Comparison of ENCODE assay signal across 23 mouse cellular contexts in genomic region chr10:127017071-127017470, GRCm38 (mm10). TPM values are rescaled to one million over a fixed set of nuclear protein-coding genes. Genes with fewer than 3 reads are reported as not detected.
DNase-seq lines count a peak whose midpoint lies in the region; ATAC-seq and TF ChIP-seq lines count a peak whose summit lies in the region.
"Had no signal": no experiment of that assay in that cellular context is flagged by ENCODE, and none has a peak within 500 bp of the region (broad histone marks: within the 10 kb centered on the region; RNA-seq: fewer than 3 reads in every experiment).

No protein-coding gene starts in this region.

- H3K4me3 ChIP-seq in hindbrain, embryonic 12.5 days, result no peak overlapping the region
- H3K4me3 ChIP-seq in hindbrain, embryonic 10.5 days, result no peak overlapping the region
- no peak overlapping the region for H3K4me3 ChIP-seq in limb, embryonic 14.5 days (replicated peaks; ENCODE audit: low read length)
- H3K4me3 ChIP-seq: embryonic facial prominence, embryonic 15.5 days; hindbrain, embryonic 13.5 days; intestine, embryonic 15.5 days had no signal

- no peaks in the 10 kb centered on the region for H3K4me1 ChIP-seq in hindbrain, embryonic 12.5 days
- peaks cover 6% of the 10 kb centered on the region; the same call in 1 of the 2 replicates for H3K4me1 ChIP-seq in hindbrain, embryonic 10.5 days (replicated peaks)
- peaks cover 9% of the 10 kb centered on the region for H3K4me1 ChIP-seq in limb, embryonic 14.5 days (ENCODE audit: control insufficient read depth, insufficient read depth, low read length)
- H3K4me1 ChIP-seq: hindbrain, embryonic 13.5 days; intestine, embryonic 15.5 days had no signal

- TF ChIP-seq POLR2A in limb, embryonic 14.5 days (IDR thresholded peaks at IDR 0.05; ENCODE audit: borderline replicate concordance, extremely low read depth, insufficient read depth, insufficient read length), result no peak

- H3K4me2 ChIP-seq in hindbrain, embryonic 12.5 days (replicated peaks), result no peak overlapping the region
- no peak overlapping the region for H3K4me2 ChIP-seq in limb, embryonic 14.5 days (replicated peaks; ENCODE audit: low read depth, low read length, severe bottlenecking)
- H3K4me2 ChIP-seq: embryonic facial prominence, embryonic 15.5 days; heart, embryonic 11.5 days; hindbrain, embryonic 13.5 days; intestine, embryonic 15.5 days had no signal

- H3K9ac ChIP-seq in hindbrain, embryonic 12.5 days, result peak overlapping the region; percentile 18; the same call in 1 of the 2 replicates
- H3K9ac ChIP-seq in limb, embryonic 14.5 days (ENCODE audit: low read depth, low read length, severe bottlenecking), result no peak overlapping the region
- H3K9ac ChIP-seq: embryonic facial prominence, embryonic 15.5 days; forebrain, postnatal 0 days; hindbrain, embryonic 13.5 days; intestine, embryonic 15.5 days had no signal

- 20% methylated on average over 2 of the region's 2 CpGs for WGBS in hindbrain, embryonic 12.5 days
- WGBS in hindbrain, embryonic 10.5 days, result 26% methylated on average over 2 of the region's 2 CpGs
- WGBS in limb, embryonic 14.5 days, result 8% methylated on average over 2 of the region's 2 CpGs

- no peak overlapping the region for H3K27ac ChIP-seq in hindbrain, embryonic 12.5 days
- no peak overlapping the region for H3K27ac ChIP-seq in hindbrain, embryonic 10.5 days
- 0 out of 2 replicates have a peak overlapping the region, but pooled peaks have one; percentile 43 for H3K27ac ChIP-seq in limb, embryonic 14.5 days (replicated peaks; ENCODE audit: low read depth, low read length)
- H3K27ac ChIP-seq: embryonic facial prominence, embryonic 15.5 days; hindbrain, embryonic 13.5 days; intestine, embryonic 15.5 days had no signal

- H3K36me3 ChIP-seq in hindbrain, embryonic 12.5 days, result 0 out of 2 replicates have a peak, but pooled peaks cover 3% of the 10 kb centered on the region
- H3K36me3 ChIP-seq in hindbrain, embryonic 10.5 days, result peaks cover 12% of the 10 kb centered on the region
- H3K36me3 ChIP-seq in limb, embryonic 14.5 days (ENCODE audit: control insufficient read depth, insufficient read depth, low read length), result peaks cover 4% of the 10 kb centered on the region
- H3K36me3 ChIP-seq: intestine, embryonic 15.5 days had no signal

- peak; percentile 13 for DNase-seq in embryo, embryonic 11 days
- no peak for DNase-seq in embryo, embryonic 10 days (ENCODE audit: low spot score)
- no peak for DNase-seq in hindbrain, embryonic 10.5 days (ENCODE audit: low spot score)
- peak; percentile 20 for DNase-seq in forelimb bud, embryonic 11.5 days (ENCODE audit: low read depth, low spot score)
- DNase-seq in limb, embryonic 14.5 days (ENCODE audit: low spot score), result peak; percentile 63
- no peak for DNase-seq in cerebellum, adult 9-11 months
- DNase-seq: adrenal gland, adult 8-10 months; adrenal gland, postnatal 25 days; cerebellum, adult 11-12 months; cerebellum, adult 8-10 months; cerebellum, postnatal 14 days; forebrain, postnatal 0 days; gastrocnemius, postnatal 10 days; heart, adult 11 months had no signal

- H3K27me3 ChIP-seq in hindbrain, embryonic 12.5 days, result no peaks in the 10 kb centered on the region
- H3K27me3 ChIP-seq in hindbrain, embryonic 10.5 days (ENCODE audit: insufficient read depth, poor library complexity, severe bottlenecking), result no peaks in the 10 kb centered on the region
- H3K27me3 ChIP-seq in limb, embryonic 14.5 days (ENCODE audit: control insufficient read depth, insufficient read depth, low read length), result no peaks in the 10 kb centered on the region
- H3K27me3 ChIP-seq: embryonic facial prominence, embryonic 15.5 days; hindbrain, embryonic 13.5 days; intestine, embryonic 15.5 days had no signal

- no peak for ATAC-seq in hindbrain, embryonic 12.5 days (ENCODE audit: low FRiP score)
- ATAC-seq in limb, embryonic 14.5 days (ENCODE audit: low FRiP score, low read depth), result peak; percentile 40; the same call in 1 of the 2 replicates
- ATAC-seq: activated CD4-positive, CD25-positive, alpha-beta regulatory T cell, adult 4 months; forebrain, embryonic 14.5 days; forebrain, postnatal 0 days; hindbrain, embryonic 16.5 days had no signal

- no peaks in the 10 kb centered on the region for H3K9me3 ChIP-seq in hindbrain, embryonic 12.5 days (replicated peaks)
- H3K9me3 ChIP-seq in hindbrain, embryonic 10.5 days, result no peaks in the 10 kb centered on the region
- H3K9me3 ChIP-seq in limb, embryonic 14.5 days (ENCODE audit: control insufficient read depth, low read length), result no peaks in the 10 kb centered on the region
- H3K9me3 ChIP-seq: embryonic facial prominence, embryonic 15.5 days; hindbrain, embryonic 13.5 days; intestine, embryonic 15.5 days had no signal

RNA-seq across cellular contexts. Expression of gene Tsfm, which starts 13.6 kb away (rescaled TPM):
- 65.3 and 67.4 TPM in 2 replicates for polyA plus RNA-seq in hindbrain, embryonic 12.5 days (2016; fragmentation: Nextera tagmentation; extraction: Ambion mirVana)
- polyA plus RNA-seq in hindbrain, embryonic 10.5 days (2016; fragmentation: Nextera tagmentation; extraction: Ambion mirVana), result 91.4 and 97.4 TPM in 2 replicates
- 55.8 and 59.7 TPM in 2 replicates for polyA plus RNA-seq in limb, embryonic 14.5 days (2012; rRNA removed)
- 65.2 and 69.0 TPM in 2 replicates for polyA plus RNA-seq in limb, embryonic 14.5 days (2014; fragmentation: Nextera tagmentation; extraction: Ambion mirVana)

RNA-seq across cellular contexts. Expression of gene Avil, which starts 16.6 kb away (rescaled TPM):
- 1.6 and 2.1 TPM in 2 replicates for polyA plus RNA-seq in hindbrain, embryonic 12.5 days (2016; fragmentation: Nextera tagmentation; extraction: Ambion mirVana)
- polyA plus RNA-seq in hindbrain, embryonic 10.5 days (2016; fragmentation: Nextera tagmentation; extraction: Ambion mirVana), result 0.63 and 1.6 TPM in 2 replicates
- 0.35 and 0.45 TPM in 2 replicates for polyA plus RNA-seq in limb, embryonic 14.5 days (2012; rRNA removed)
- polyA plus RNA-seq in limb, embryonic 14.5 days (2014; fragmentation: Nextera tagmentation; extraction: Ambion mirVana), result 0.22 and 0.28 TPM in 2 replicates
- polyA plus RNA-seq: activated CD4-positive, CD25-positive, alpha-beta regulatory T cell, adult 4 months had no signal

RNA-seq across cellular contexts. Expression of gene Mettl1, which starts 24.1 kb away (rescaled TPM):
- 31.8 and 34.9 TPM in 2 replicates for polyA plus RNA-seq in hindbrain, embryonic 12.5 days (2016; fragmentation: Nextera tagmentation; extraction: Ambion mirVana)
- 39.2 and 51.0 TPM in 2 replicates for polyA plus RNA-seq in hindbrain, embryonic 10.5 days (2016; fragmentation: Nextera tagmentation; extraction: Ambion mirVana)
- polyA plus RNA-seq in limb, embryonic 14.5 days (2012; rRNA removed), result 48.6 and 52.0 TPM in 2 replicates
- 59.1 and 71.3 TPM in 2 replicates for polyA plus RNA-seq in limb, embryonic 14.5 days (2014; fragmentation: Nextera tagmentation; extraction: Ambion mirVana)

RNA-seq across cellular contexts. Expression of gene Eef1akmt3, which starts 24.2 kb away (rescaled TPM):
- polyA plus RNA-seq in hindbrain, embryonic 12.5 days (2016; fragmentation: Nextera tagmentation; extraction: Ambion mirVana), result 0.22 and 0.34 TPM in 2 replicates
- polyA plus RNA-seq in hindbrain, embryonic 10.5 days (2016; fragmentation: Nextera tagmentation; extraction: Ambion mirVana), result 0.07 and 0.25 TPM in 2 replicates
- 3.4 and 3.8 TPM in 2 replicates for polyA plus RNA-seq in limb, embryonic 14.5 days (2012; rRNA removed)
- polyA plus RNA-seq in limb, embryonic 14.5 days (2014; fragmentation: Nextera tagmentation; extraction: Ambion mirVana), result 0.87 and 1.3 TPM in 2 replicates

RNA-seq across cellular contexts. Expression of gene Cyp27b1, which starts 31.0 kb away (rescaled TPM):
- 0.25 TPM in 1 of 2 replicates, not detected in the other for polyA plus RNA-seq in hindbrain, embryonic 12.5 days (2016; fragmentation: Nextera tagmentation; extraction: Ambion mirVana)
- 0.06 and 0.34 TPM in 2 replicates for polyA plus RNA-seq in hindbrain, embryonic 10.5 days (2016; fragmentation: Nextera tagmentation; extraction: Ambion mirVana)
- 1.1 and 1.5 TPM in 2 replicates for polyA plus RNA-seq in limb, embryonic 14.5 days (2012; rRNA removed)
- polyA plus RNA-seq in limb, embryonic 14.5 days (2014; fragmentation: Nextera tagmentation; extraction: Ambion mirVana), result 0.19 and 0.53 TPM in 2 replicates
- polyA plus RNA-seq: activated CD4-positive, CD25-positive, alpha-beta regulatory T cell, adult 4 months; embryonic facial prominence, embryonic 11.5 days had no signal

Comparison
In these comparisons a context has a peak if more than half of its experiments do, and no peak if none do; other contexts are left out.
1. DNase-seq: peak in embryo, embryonic 11 days (single experiment), forelimb bud, embryonic 11.5 days (single experiment) and limb, embryonic 14.5 days (single experiment); none in embryo, embryonic 10 days (single experiment), hindbrain, embryonic 10.5 days (single experiment) and cerebellum, adult 9-11 months (single experiment).